Mouse (Mus musculus) megakaryocyte, embryonic 14.5 days (primary cell): ENCODE results near the gene Tigit.

Experiments used
- FLI1 ChIP-seq: IDR thresholded peaks from 2 replicates; pipeline ENCODE4 v1.6.1; 2012; ENCODE audit warnings: low read length, inconsistent platforms, mixed read lengths
- GATA1 ChIP-seq: IDR thresholded peaks from 3 replicates; pipeline ENCODE4 v1.6.1; 2012; ENCODE audit warnings: mixed read lengths, low read length, inconsistent platforms, borderline replicate concordance

- no peak for TF ChIP-seq GATA1
- TF ChIP-seq FLI1 = no peak
These were observed 1.6 kb downstream of the Tigit start for GRCm38 (mm10) chr16:43662124-43663004.
